Mouse (Mus musculus) ovary, adult 18-20 months (tissue): ENCODE results near the gene Hist2h2aa2.

Source experiments
- DNase-seq: peaks from one replicate; pipeline ENCODE4 v3.0.0; 2022; ENCODE audit warnings: low spot score, mixed read lengths

Hist2h2aa2 gene

DNA sequence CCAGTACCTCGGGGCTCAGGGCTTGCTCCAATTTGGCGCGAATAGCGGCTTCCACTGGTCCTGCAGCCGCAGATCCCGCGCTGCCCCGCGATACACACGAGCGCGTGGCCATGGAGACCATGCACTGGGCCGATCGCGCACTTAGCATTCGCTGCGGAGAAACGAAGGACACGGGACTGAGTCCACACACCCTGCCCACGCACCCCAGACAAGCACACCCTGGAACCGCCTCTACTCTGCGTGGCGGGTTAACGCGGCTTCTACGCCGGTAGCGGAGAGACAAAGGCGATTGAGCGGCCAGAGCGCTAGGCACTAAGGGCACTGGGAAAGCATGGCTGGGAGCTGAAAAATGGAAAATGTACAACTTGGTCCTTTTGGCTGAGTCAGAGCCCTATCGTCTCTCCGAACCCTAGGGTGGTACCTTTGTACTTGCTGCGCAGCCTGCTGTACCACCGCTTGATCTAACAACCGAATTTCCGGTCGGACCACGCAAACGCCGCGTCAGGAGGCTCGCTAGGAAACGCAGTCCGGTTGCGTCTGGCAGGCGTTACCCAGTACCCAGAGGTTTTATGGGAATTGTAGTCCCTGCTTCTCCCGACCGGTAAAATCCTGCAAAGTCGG, 42.8 kb downstream of the Hist2h2aa2 start:
- peak; percentile 83 for DNase-seq

DNA sequence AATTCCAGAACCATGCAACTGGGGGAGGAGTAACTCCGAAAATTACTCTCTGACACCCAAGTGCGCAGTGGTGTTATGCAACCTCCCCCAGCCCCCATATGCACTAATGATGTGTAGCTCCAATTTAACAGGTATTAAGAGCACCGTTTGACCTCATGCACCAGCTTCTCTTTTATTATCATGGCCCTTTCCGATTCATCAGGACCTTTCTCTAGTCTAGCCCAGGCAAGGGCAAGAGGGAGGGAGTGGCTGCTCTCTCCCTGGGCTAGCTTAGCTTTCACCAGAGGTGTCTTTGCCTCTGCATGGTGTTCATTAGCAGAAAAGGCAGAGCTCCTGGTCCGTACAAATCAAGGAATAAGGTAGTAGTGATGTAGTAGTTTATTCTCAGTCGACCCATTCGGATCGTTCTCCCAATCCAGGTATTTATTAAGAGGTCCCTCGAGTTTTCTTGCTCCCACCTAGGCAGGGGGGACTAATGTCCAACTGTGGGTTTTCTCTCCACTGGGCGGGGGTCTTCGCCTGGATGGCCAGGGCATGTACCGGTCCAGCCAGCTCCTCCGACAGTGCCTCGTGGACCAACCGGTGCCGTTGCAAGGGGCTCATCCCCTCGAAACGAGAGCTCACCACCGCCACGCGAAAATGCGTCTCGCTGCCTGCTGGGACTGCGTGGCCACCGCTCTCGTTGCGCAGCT, 43.5 kb downstream of the Hist2h2aa2 start:
- DNase-seq: no peak

DNA sequence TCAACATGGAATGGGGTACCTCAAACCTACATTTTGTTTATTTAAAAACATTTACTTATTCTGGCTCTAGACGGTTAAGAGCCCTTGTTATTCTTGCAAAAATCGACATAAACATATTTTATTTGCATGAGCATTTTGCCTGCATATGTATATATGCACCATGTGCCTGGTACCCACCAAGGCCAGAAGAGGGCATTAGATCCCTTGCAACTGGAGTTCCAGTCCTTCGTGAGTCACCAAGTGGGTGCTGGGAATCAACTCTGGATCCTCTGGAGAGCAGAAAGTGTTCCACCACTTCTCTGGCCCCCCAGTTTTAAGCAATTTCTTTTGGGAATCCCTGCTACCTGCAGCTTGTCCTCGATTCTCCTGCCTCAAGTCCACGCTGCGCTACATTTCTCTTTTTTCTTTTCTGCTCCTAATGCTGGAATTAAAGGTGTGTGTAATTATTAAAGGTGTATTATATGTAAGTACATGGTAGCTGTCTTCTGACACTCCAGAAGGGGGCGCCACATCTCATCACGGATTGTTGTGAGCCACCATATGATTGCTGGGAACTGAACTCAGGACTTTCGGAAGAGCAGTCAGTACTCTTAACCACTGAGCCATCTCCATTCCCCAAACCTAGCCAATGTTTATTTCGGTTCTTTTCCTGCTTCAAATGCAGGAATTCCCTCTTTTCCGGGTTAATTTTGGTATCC, 44.3 kb downstream of the Hist2h2aa2 start:
- DNase-seq: no peak

DNA sequence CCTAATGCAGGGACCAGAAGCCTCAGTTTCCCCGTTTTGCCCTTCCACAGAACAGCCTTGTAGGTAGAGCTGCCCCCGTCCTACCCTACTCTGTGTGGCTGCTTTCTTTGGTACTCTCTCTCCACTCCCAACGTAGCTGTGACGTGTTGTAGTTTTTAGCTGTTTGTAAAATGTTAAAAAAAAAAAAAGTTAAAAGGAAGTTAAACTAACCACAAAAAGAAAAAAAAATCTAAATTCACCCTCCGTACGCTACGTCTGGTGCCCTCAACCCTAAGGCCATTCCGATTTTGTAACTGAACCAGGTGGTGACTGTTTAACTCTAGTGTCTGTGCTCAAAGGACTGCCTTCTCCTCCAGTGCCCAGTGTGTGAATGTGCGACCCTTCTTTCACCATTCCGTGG, 45.1 kb downstream of the Hist2h2aa2 start:
- no peak for DNase-seq

DNA sequence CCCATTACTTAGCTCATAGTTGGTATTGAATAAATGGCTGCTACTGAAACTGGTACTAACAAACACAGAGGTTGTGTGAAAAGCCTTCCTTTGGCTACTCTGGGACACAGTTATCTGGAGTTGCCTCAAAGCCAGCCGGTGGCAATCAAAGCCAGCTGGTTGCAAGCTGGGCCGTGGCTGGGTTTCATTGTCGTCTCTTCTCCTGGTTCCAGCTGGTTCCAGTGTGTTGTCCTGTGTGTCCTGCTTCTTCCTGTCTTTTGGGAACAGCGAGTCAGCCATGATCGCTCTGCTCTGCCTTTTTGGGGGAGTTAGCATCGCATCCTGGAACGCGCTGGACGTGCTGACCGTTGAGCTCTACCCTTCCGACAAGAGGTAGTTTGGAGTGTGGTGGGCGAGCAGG, 47.1 kb downstream of the Hist2h2aa2 start:
- no peak for DNase-seq
